Mouse (Mus musculus) liver, postnatal 0 days (tissue): ENCODE measurements around the gene Ddr1. TPM values are rescaled to one million over a fixed set of nuclear protein-coding genes. Genes with fewer than 3 reads are reported as not detected.

Source experiments
- ATAC-seq: fragments of 200-750 bp; cut with Nextera tagmentation; 2 replicates; pipeline ENCODE4 v1.8.0; 2017; ENCODE audit warnings: mild to moderate bottlenecking, moderate library complexity
- DNase-seq: peaks from one replicate; pipeline ENCODE4 v3.0.0-alpha.2; 2016
- H3K27ac ChIP-seq: fragments of 300-500 bp; sonication (generic); 2 replicates; pipeline ENCODE4 v1.5.1; 2014; ENCODE audit warnings: antibody characterized with exemption, moderate library complexity, mild to moderate bottlenecking, low read depth
- H3K27me3 ChIP-seq: fragments of 300-500 bp; sonication (generic); 2 replicates; pipeline ENCODE4 v1.6.1; 2014; ENCODE audit warnings: low read length, control low read depth, mixed read lengths; ENCODE audit not compliant: insufficient read depth
- H3K36me3 ChIP-seq: fragments of 300-500 bp; sonication (generic); replicated peaks from 2 replicates; pipeline ENCODE4 v1.6.1; 2014; ENCODE audit warnings: mild to moderate bottlenecking, control low read depth, low read length, moderate library complexity, mixed read lengths; ENCODE audit not compliant: insufficient read depth
- H3K4me1 ChIP-seq: fragments of 300-500 bp; sonication (generic); 2 replicates; pipeline ENCODE4 v1.6.1; 2014; ENCODE audit warnings: antibody characterized with exemption, mild to moderate bottlenecking, control low read depth; ENCODE audit not compliant: insufficient read depth
- H3K4me2 ChIP-seq: fragments of 300-500 bp; sonication (generic); 2 replicates; pipeline ENCODE4 v1.6.1; 2014; ENCODE audit warnings: low read depth, mild to moderate bottlenecking, low read length, moderate library complexity, mixed read lengths
- H3K4me3 ChIP-seq: fragments of 300-500 bp; sonication (generic); 2 replicates; pipeline ENCODE4 v1.5.1; 2014; ENCODE audit warnings: low read depth, low read length
- H3K9ac ChIP-seq: fragments of 300-500 bp; sonication (generic); replicated peaks from 2 replicates; pipeline ENCODE4 v1.6.1; 2014; ENCODE audit warnings: mild to moderate bottlenecking, moderate library complexity
- H3K9me3 ChIP-seq: fragments of 300-500 bp; sonication (generic); 2 replicates; pipeline ENCODE4 v1.6.1; 2016; ENCODE audit warnings: mild to moderate bottlenecking, control low read depth, low read length, mixed read lengths
- CTCF ChIP-seq: sonication (generic); IDR thresholded peaks from 2 replicates; pipeline ENCODE4 v1.5.1; 2016; ENCODE audit warnings: antibody characterized with exemption, low read depth
- EP300 ChIP-seq: IDR thresholded peaks from 2 replicates; pipeline ENCODE4 v1.6.1; 2016; ENCODE audit warnings: antibody characterized with exemption, low read depth, mild to moderate bottlenecking
- WGBS: fragments of 180-500 bp; shearing (Covaris S2); extraction: QIAGEN DNeasy Blood & Tissue Kit; methylation state at CpG from one replicate; pipeline ENCODE4 v1.1.7; 2014; ENCODE audit not compliant: insufficient replicate concordance; 5-methylcytosine and 5-hydroxymethylcytosine counted together
- polyA plus RNA-seq: library from polyadenylated mRNA; unstranded; fragments of >200 nt; fragmentation: Nextera tagmentation; extraction: Ambion mirVana; gene quantifications from 2 replicates; pipeline ENCODE4 v1.2.1, GENCODE M21; 2015

Ddr1 gene
- polyA plus RNA-seq = 2.2 and 2.3 TPM in 2 replicates

DNA sequence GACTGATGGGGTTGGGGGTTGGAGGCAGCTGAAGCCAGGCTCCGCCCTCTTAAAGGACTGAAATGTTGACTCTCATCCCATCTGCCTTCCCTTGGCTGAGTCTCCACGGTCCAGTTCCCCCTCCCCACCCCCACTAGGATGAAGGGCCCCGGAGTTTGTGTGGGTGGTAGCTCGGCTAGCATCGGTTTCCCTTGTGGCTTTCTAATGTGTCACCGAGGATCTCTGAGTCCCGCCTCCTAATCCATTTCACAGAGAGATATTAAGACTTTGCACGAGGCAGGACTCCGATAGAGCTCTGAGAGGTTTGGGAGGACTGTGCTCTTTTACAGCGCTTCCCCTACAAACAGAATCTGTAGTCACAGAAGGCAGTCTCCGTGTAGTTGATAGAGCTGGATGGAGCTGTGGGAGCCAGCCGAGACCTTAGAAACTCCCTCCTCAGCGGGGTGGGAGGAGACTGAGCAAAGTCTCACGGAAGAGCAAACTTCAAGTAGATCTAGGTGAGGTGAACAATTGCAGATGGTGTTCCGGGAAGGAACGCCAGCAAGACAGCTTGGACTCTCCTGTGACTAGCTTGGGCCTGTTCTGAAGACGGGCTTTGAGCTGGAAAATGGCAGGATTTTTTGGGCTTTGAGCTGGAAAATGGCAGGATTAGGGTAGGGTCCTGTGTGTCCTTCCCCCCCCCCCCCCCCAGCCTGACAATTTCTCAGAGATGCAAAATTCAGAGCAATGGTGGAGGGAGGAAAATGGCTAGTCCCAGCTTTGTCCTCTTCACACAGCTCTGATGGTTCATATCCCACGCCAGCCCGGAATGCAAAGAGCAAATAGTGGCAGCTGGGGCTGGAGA is at the start of gene Ddr1:
Ddr1 (minus strand) TSS at position 1 of the 844 bp plus-strand sequence.
- 10% methylated on average over 19 of the region's 19 CpGs for WGBS
- DNase-seq (no peak), ATAC-seq (no peak)
- Histone ChIP-seq H3K27me3 (peaks cover 39% of the 10 kb centered on the region), H3K27ac (0 out of 2 replicates have a peak within 1 kb of the TSS, but pooled peaks have one; percentile 11), H3K4me2 (peak within 1 kb of the TSS; percentile 47), H3K9ac (no peak within 1 kb of the TSS), H3K4me3 (no peak within 1 kb of the TSS), H3K4me1 (peaks cover 4% of the 10 kb centered on the region; the same call in 1 of the 2 replicates), H3K36me3 (no peaks in the 10 kb centered on the region), H3K9me3 (no peaks in the 10 kb centered on the region)
- no peak for TF ChIP-seq CTCF
- no peak for TF ChIP-seq EP300

DNA sequence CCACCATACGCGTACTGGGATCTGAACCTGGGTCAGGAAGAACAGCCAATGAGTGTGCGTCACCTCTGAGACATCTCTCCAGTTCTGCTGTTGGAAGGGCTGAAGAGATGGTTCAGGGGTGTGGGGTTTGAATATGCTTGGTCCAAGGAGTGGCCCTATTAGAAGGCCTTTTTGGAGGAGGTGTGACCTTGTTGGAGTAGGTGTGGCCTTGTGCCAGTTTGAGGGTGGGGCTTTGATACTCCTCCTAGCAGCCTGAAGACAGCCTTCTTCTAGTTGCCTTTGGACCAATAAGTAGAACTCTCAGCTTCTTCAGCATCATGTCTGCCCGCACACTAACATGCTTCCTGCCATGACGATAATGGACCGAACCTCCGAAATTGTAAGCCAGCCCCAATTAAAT is 49.2 kb upstream of the Ddr1 start:
- TF ChIP-seq EP300 (no peak), CTCF (no peak)
- 93% methylated on average over 7 of the region's 7 CpGs for WGBS
- no peak overlapping the region for H3K4me3 ChIP-seq
- ATAC-seq (peak; percentile 33; the same call in 1 of the 2 replicates), DNase-seq (no peak)
- no peak overlapping the region for H3K27ac ChIP-seq
- no peak overlapping the region for H3K4me2 ChIP-seq
- H3K27me3 ChIP-seq = no peaks in the 10 kb centered on the region
- H3K9ac ChIP-seq = no peak overlapping the region
- peaks cover 20% of the 10 kb centered on the region for H3K4me1 ChIP-seq
- no peaks in the 10 kb centered on the region for H3K9me3 ChIP-seq
- no peaks in the 10 kb centered on the region for H3K36me3 ChIP-seq

- peak; percentile 33; the same call in 1 of the 2 replicates for ATAC-seq
- 28% methylated on average over 7 of the region's 7 CpGs for WGBS
- no peak overlapping the region for H3K27ac ChIP-seq
These were observed 47.9 kb upstream of the Ddr1 start for GRCm38 (mm10) chr17:35752221-35752811.

GRCm38 (mm10) chr17:35749685-35750084 is 45.3 kb upstream of the Ddr1 start:
- Histone ChIP-seq H3K27me3 (no peaks in the 10 kb centered on the region), H3K36me3 (no peaks in the 10 kb centered on the region), H3K4me3 (no peak overlapping the region), H3K27ac (no peak overlapping the region), H3K4me2 (no peak overlapping the region), H3K4me1 (peaks cover 18% of the 10 kb centered on the region), H3K9me3 (no peaks in the 10 kb centered on the region), H3K9ac (no peak overlapping the region)
- no peak for ATAC-seq
- TF ChIP-seq EP300 (no peak), CTCF (no peak)
- WGBS = 59% methylated on average over 10 of the region's 10 CpGs
- no peak for DNase-seq

More at GRCm38 (mm10) chr17:35752221-35752811, 47.9 kb upstream of the Ddr1 start:
- no peak overlapping the region for H3K4me2 ChIP-seq
- no peaks in the 10 kb centered on the region for H3K36me3 ChIP-seq
- DNase-seq = no peak
- H3K4me1 ChIP-seq = peaks cover 18% of the 10 kb centered on the region
- H3K9ac ChIP-seq = no peak overlapping the region
- TF ChIP-seq CTCF = no peak
- no peak for TF ChIP-seq EP300
- no peaks in the 10 kb centered on the region for H3K27me3 ChIP-seq
- no peaks in the 10 kb centered on the region for H3K9me3 ChIP-seq
- H3K4me3 ChIP-seq = no peak overlapping the region

- Histone ChIP-seq H3K4me1 (peaks cover 32% of the 10 kb centered on the region), H3K4me2 (no peak overlapping the region), H3K27me3 (no peaks in the 10 kb centered on the region), H3K27ac (peak overlapping the region; percentile 97), H3K36me3 (no peaks in the 10 kb centered on the region), H3K9ac (peak overlapping the region; percentile 7; the same call in 1 of the 2 replicates), H3K9me3 (no peaks in the 10 kb centered on the region), H3K4me3 (no peak overlapping the region)
- ATAC-seq (no peak), DNase-seq (no peak)
- no peak for TF ChIP-seq CTCF
- TF ChIP-seq EP300 = no peak
- 91% methylated on average over 2 of the region's 2 CpGs for WGBS
These were observed 39.9 kb upstream of the Ddr1 start for GRCm38 (mm10) chr17:35744361-35744760.

GRCm38 (mm10) chr17:35742948-35743347 is 38.5 kb upstream of the Ddr1 start:
- ATAC-seq (peak; percentile 72), DNase-seq (peak; percentile 62)
- Histone ChIP-seq H3K36me3 (no peaks in the 10 kb centered on the region), H3K4me1 (peaks cover 33% of the 10 kb centered on the region), H3K4me3 (no peak overlapping the region), H3K4me2 (peak overlapping the region; percentile 52; the same call in 1 of the 2 replicates), H3K27ac (peak overlapping the region; percentile 97), H3K9me3 (no peaks in the 10 kb centered on the region), H3K9ac (peak overlapping the region; percentile 59), H3K27me3 (no peaks in the 10 kb centered on the region)
- 59% methylated on average over 3 of the region's 3 CpGs for whole genome bisulfite sequencing
- TF ChIP-seq CTCF (no peak), EP300 (peak; percentile 96)
